ENCODE assay signal across 9 mouse cellular contexts in the genomic region with DNA sequence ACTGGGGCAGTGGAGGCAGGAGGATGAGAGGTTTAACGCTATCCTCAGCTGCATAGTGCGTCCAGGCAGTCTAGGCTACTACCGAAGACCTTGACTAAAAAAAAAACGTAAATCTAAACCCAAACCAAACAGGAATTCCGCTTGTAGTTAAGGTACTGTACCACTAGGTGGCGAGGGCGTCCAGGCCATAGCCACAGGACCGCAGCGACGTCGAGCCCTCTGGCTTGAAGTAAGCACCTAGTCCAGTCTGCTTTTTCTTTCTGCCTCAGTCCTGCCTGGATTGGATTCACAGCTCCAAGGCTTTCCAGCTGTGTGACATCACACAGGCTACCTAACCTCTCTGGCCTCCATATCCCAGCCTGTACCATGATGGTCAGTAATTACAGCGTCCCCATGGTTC. TPM values are rescaled to one million over a fixed set of nuclear protein-coding genes. Genes with fewer than 3 reads are reported as not detected.
A peak's percentile ranks its signal among the peaks of the same experiment; 100 is the strongest.
DNase-seq lines count a peak whose midpoint lies in the region; ATAC-seq and TF ChIP-seq lines count a peak whose summit lies in the region.
"Had no signal": no experiment of that assay in that cellular context is flagged by ENCODE, and none has a peak within 500 bp of the region (broad histone marks: within the 10 kb centered on the region; RNA-seq: fewer than 3 reads in every experiment).

No protein-coding gene starts in this region.

- H3K9me3 ChIP-seq in forebrain, embryonic 14.5 days (replicated peaks; ENCODE audit: control insufficient read depth, low read length): no peaks in the 10 kb centered on the region
- H3K9me3 ChIP-seq in forebrain, embryonic 15.5 days: no peaks in the 10 kb centered on the region
- no peaks in the 10 kb centered on the region for H3K9me3 ChIP-seq in liver, embryonic 13.5 days (replicated peaks)
- H3K9me3 ChIP-seq: limb, embryonic 15.5 days had no signal

- H3K27me3 ChIP-seq in forebrain, embryonic 14.5 days (replicated peaks; ENCODE audit: control insufficient read depth, insufficient read depth, low read length): peaks cover 5% of the 10 kb centered on the region; the same call in 1 of the 2 replicates
- no peaks in the 10 kb centered on the region; the same call in 1 of the 2 replicates for H3K27me3 ChIP-seq in forebrain, embryonic 15.5 days
- peaks cover 31% of the 10 kb centered on the region for H3K27me3 ChIP-seq in liver, embryonic 13.5 days

- no peak for ATAC-seq in forebrain, embryonic 14.5 days
- no peak for ATAC-seq in forebrain, embryonic 15.5 days (replicated peaks)
- ATAC-seq in liver, embryonic 13.5 days (ENCODE audit: low read depth): no peak

- no peak overlapping the region for H3K27ac ChIP-seq in forebrain, embryonic 14.5 days (ENCODE audit: low read depth, low read length)
- no peak overlapping the region for H3K27ac ChIP-seq in forebrain, embryonic 15.5 days (replicated peaks)
- no peak overlapping the region for H3K27ac ChIP-seq in gastrocnemius, adult 2 months
- H3K27ac ChIP-seq in liver, embryonic 13.5 days: no peak overlapping the region
- H3K27ac ChIP-seq: limb, embryonic 15.5 days had no signal

- no peak overlapping the region for H3K4me3 ChIP-seq in forebrain, embryonic 14.5 days (ENCODE audit: low read depth, low read length)
- no peak overlapping the region for H3K4me3 ChIP-seq in forebrain, embryonic 15.5 days
- H3K4me3 ChIP-seq in gastrocnemius, adult 2 months: no peak overlapping the region
- H3K4me3 ChIP-seq in liver, embryonic 13.5 days (replicated peaks): no peak overlapping the region
- H3K4me3 ChIP-seq: limb, embryonic 15.5 days had no signal

- no peak overlapping the region for H3K9ac ChIP-seq in forebrain, embryonic 14.5 days (ENCODE audit: low read length)
- no peak overlapping the region for H3K9ac ChIP-seq in forebrain, embryonic 15.5 days (replicated peaks)
- no peak overlapping the region for H3K9ac ChIP-seq in liver, embryonic 13.5 days
- H3K9ac ChIP-seq: limb, embryonic 15.5 days had no signal

- H3K36me3 ChIP-seq in forebrain, embryonic 14.5 days (ENCODE audit: control insufficient read depth, insufficient read depth, low read length): no peaks in the 10 kb centered on the region
- no peaks in the 10 kb centered on the region for H3K36me3 ChIP-seq in forebrain, embryonic 15.5 days
- H3K36me3 ChIP-seq in liver, embryonic 13.5 days: no peaks in the 10 kb centered on the region
- H3K36me3 ChIP-seq: limb, embryonic 15.5 days had no signal

- intact Hi-C loops in gastrocnemius, adult 2 months (cut with DNase I): loop anchor here (2.0 kb wide), 1 partner anchor 119 kb away; no protein-coding TSS in a partner anchor

- TF ChIP-seq CTCF in gastrocnemius, adult 2 months (IDR thresholded peaks at IDR 0.05): peak; percentile 89

- 9% methylated on average over 12 of the region's 12 CpGs for WGBS in forebrain, embryonic 14.5 days
- WGBS in forebrain, embryonic 15.5 days: 14% methylated on average over 12 of the region's 12 CpGs
- 7% methylated on average over 12 of the region's 12 CpGs for WGBS in liver, embryonic 13.5 days (ENCODE audit: insufficient replicate concordance)

- H3K4me2 ChIP-seq in forebrain, embryonic 14.5 days (ENCODE audit: low read length): no peak overlapping the region
- no peak overlapping the region for H3K4me2 ChIP-seq in forebrain, embryonic 15.5 days (replicated peaks)
- H3K4me2 ChIP-seq in liver, embryonic 13.5 days: no peak overlapping the region
- H3K4me2 ChIP-seq: limb, embryonic 15.5 days had no signal

- H3K4me1 ChIP-seq in forebrain, embryonic 14.5 days (ENCODE audit: control insufficient read depth, insufficient read depth, low read length): no peaks in the 10 kb centered on the region
- peaks cover 4% of the 10 kb centered on the region; the same call in 1 of the 2 replicates for H3K4me1 ChIP-seq in forebrain, embryonic 15.5 days
- H3K4me1 ChIP-seq in liver, embryonic 13.5 days (replicated peaks): peaks cover 8% of the 10 kb centered on the region

- peak; percentile 73 for DNase-seq in forebrain, embryonic 14.5 days (ENCODE audit: low spot score)
- peak; percentile 53 for DNase-seq in ovary, postnatal 36 days (ENCODE audit: low spot score)
- no peak for DNase-seq in ovary, adult 18-20 months (ENCODE audit: low spot score)
- peak; percentile 71 for DNase-seq in c-Kit-positive CD71-negative TER-119-negative erythroid progenitor cells, embryonic 14.5 days (ENCODE audit: low read depth)
- peak; percentile 65 for DNase-seq in gastrocnemius, adult 2 months
- peak; percentile 53 for DNase-seq in liver, embryonic 13.5 days
- peak; percentile 59 for DNase-seq in spleen, adult 12 weeks (ENCODE audit: low spot score)

RNA-seq across cellular contexts. Expression of a gene that starts 5.1 kb away (rescaled TPM):
- 22.2 and 25.2 TPM in 2 replicates for polyA plus RNA-seq in forebrain, embryonic 14.5 days (2014; fragmentation: Nextera tagmentation; extraction: Ambion mirVana)
- 31.9 and 32.1 TPM in 2 replicates for polyA plus RNA-seq in forebrain, embryonic 15.5 days (2015; fragmentation: Nextera tagmentation; extraction: Ambion mirVana)
- total RNA-seq in gastrocnemius, adult 2 months (2021): under 1 TPM in 1 of 2 experiments, not detected in 1; 0.18 TPM
- 0.20 and 0.32 TPM in 2 replicates for polyA plus RNA-seq in liver, embryonic 13.5 days (2015; fragmentation: Nextera tagmentation; extraction: Ambion mirVana)

RNA-seq across cellular contexts. Expression of a gene that starts 13.7 kb away (rescaled TPM):
- polyA plus RNA-seq in forebrain, embryonic 14.5 days (2014; fragmentation: Nextera tagmentation; extraction: Ambion mirVana): 603 and 789 TPM in 2 replicates
- 578 and 580 TPM in 2 replicates for polyA plus RNA-seq in forebrain, embryonic 15.5 days (2015; fragmentation: Nextera tagmentation; extraction: Ambion mirVana)
- 100 to 1,000 TPM; 342 to 407 TPM for total RNA-seq in gastrocnemius, adult 2 months (2021)
- polyA plus RNA-seq in liver, embryonic 13.5 days (2015; fragmentation: Nextera tagmentation; extraction: Ambion mirVana): 778 and 786 TPM in 2 replicates

RNA-seq across cellular contexts. Expression of a gene that starts 15.1 kb away (rescaled TPM):
- polyA plus RNA-seq in forebrain, embryonic 14.5 days (2014; fragmentation: Nextera tagmentation; extraction: Ambion mirVana): not detected in 2 replicates
- not detected in 2 replicates for polyA plus RNA-seq in forebrain, embryonic 15.5 days (2015; fragmentation: Nextera tagmentation; extraction: Ambion mirVana)
- 1 to 10 TPM in 1 of 2 experiments, not detected in 1; 1.4 TPM for total RNA-seq in gastrocnemius, adult 2 months (2021)
- not detected in 2 replicates for polyA plus RNA-seq in liver, embryonic 13.5 days (2015; fragmentation: Nextera tagmentation; extraction: Ambion mirVana)
- polyA plus RNA-seq: limb, embryonic 15.5 days had no signal

RNA-seq across cellular contexts. Expression of a gene that starts 26.9 kb away (rescaled TPM):
- 175 and 178 TPM in 2 replicates for polyA plus RNA-seq in forebrain, embryonic 14.5 days (2014; fragmentation: Nextera tagmentation; extraction: Ambion mirVana)
- polyA plus RNA-seq in forebrain, embryonic 15.5 days (2015; fragmentation: Nextera tagmentation; extraction: Ambion mirVana): 273 and 295 TPM in 2 replicates
- total RNA-seq in gastrocnemius, adult 2 months (2021): 100 to 1,000 TPM; 222 to 261 TPM
- 31.3 and 33.9 TPM in 2 replicates for polyA plus RNA-seq in liver, embryonic 13.5 days (2015; fragmentation: Nextera tagmentation; extraction: Ambion mirVana)

Comparison
In these comparisons a context has a peak if more than half of its experiments do, and no peak if none do; other contexts are left out.
1. RNA of a gene that starts 5.1 kb away (polyA plus RNA-seq): 31.9 to 32.1 TPM in forebrain, embryonic 15.5 days and 22.2 to 25.2 TPM in forebrain, embryonic 14.5 days; 0.20 to 0.32 TPM in liver, embryonic 13.5 days; every median in the first group is over 10 times any median in the second.